Mouse (Mus musculus): ENCODE results near the gene Thpo. TPM values are rescaled to one million over a fixed set of nuclear protein-coding genes. Genes with fewer than 3 reads are reported as not detected.

Gene Thpo
- total and polyA plus RNA-seq, 2 experiments from 2014 or later, result 1.0 to 1.6 TPM

DNA sequence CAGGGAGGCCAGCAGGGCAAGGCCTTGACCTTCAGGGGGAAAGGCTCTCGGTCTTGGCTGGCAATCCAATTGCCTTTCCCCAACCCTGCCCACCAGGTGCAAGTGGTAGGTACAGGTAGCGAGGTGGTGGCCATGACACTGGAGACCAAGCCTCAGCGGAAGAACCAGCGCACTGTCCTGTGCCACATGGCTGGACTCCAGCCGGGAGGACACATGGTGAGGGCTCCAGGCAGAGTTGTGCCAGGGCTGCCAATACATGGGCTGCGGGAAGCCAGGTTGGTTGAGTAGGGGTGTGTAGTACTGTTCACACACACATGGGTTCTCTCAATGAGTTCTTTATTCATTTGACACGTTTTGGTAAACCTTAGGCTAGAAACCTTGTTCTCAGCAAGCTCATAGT lies 1.9 kb upstream of the Thpo start:
- Histone ChIP-seq H3K27ac (no peak overlapping the region), H3K9me3 (ENCODE audit: low read length) (no peaks in the 10 kb centered on the region), H3K4me3 (ENCODE audit: low read length) (no peak overlapping the region), H3K9ac (replicated peaks; ENCODE audit: low read length) (no peak overlapping the region), H3K4me1 (ENCODE audit: insufficient read depth, low read length) (peaks cover 4% of the 10 kb centered on the region; the same call in 1 of the 2 replicates), H3K27me3 (ENCODE audit: insufficient read depth, low read length) (no peaks in the 10 kb centered on the region), H3K36me3 (ENCODE audit: insufficient read depth, low read length) (0 out of 2 replicates have a peak, but pooled peaks cover 4% of the 10 kb centered on the region), H3K4me2 (ENCODE audit: low read depth, low read length) (no peak overlapping the region)
- TF ChIP-seq CTCF (IDR thresholded peaks at IDR 0.05; ENCODE audit: low read depth), result no peak
- ATAC-seq (no peak), DNase-seq (ENCODE audit: low spot score) (no peak)
- 85% methylated on average over 7 of the region's 7 CpGs for WGBS

GRCm38 (mm10) chr16:20735651-20736050 lies 1.3 kb upstream of the Thpo start:
- no peak overlapping the region for H3K9ac ChIP-seq (replicated peaks; ENCODE audit: low read length)
- 76% methylated on average over 5 of the region's 5 CpGs for WGBS
- no peak overlapping the region for H3K4me2 ChIP-seq (ENCODE audit: low read depth, low read length)
- H3K9me3 ChIP-seq (ENCODE audit: low read length), result no peaks in the 10 kb centered on the region
- peaks cover 4% of the 10 kb centered on the region; the same call in 1 of the 2 replicates for H3K4me1 ChIP-seq (ENCODE audit: insufficient read depth, low read length)
- H3K27ac ChIP-seq, result no peak overlapping the region
- H3K27me3 ChIP-seq (ENCODE audit: insufficient read depth, low read length), result no peaks in the 10 kb centered on the region
- 0 out of 2 replicates have a peak, but pooled peaks cover 4% of the 10 kb centered on the region for H3K36me3 ChIP-seq (ENCODE audit: insufficient read depth, low read length)
- DNase-seq (ENCODE audit: low spot score) (no peak), ATAC-seq (no peak)
- no peak overlapping the region for H3K4me3 ChIP-seq (ENCODE audit: low read length)
- TF ChIP-seq CTCF (IDR thresholded peaks at IDR 0.05; ENCODE audit: low read depth), result no peak

GRCm38 (mm10) chr16:20732925-20733730 lies 1.2 kb downstream of the Thpo start, which contains the start of gene Chrd:
Gene Chrd, plus strand, starts transcription at chr16:20733127.
- Histone ChIP-seq H3K4me3 (ENCODE audit: low read length) (peak within 1 kb of the TSS; percentile 74), H3K9me3 (ENCODE audit: low read length) (no peaks in the 10 kb centered on the region), H3K4me1 (ENCODE audit: insufficient read depth, low read length) (peaks cover 4% of the 10 kb centered on the region; the same call in 1 of the 2 replicates), H3K4me2 (ENCODE audit: low read depth, low read length) (peak within 1 kb of the TSS; percentile 96), H3K27me3 (ENCODE audit: insufficient read depth, low read length) (no peaks in the 10 kb centered on the region), H3K27ac (peak within 1 kb of the TSS; percentile 85), H3K9ac (replicated peaks; ENCODE audit: low read length) (peak within 1 kb of the TSS; percentile 86), H3K36me3 (ENCODE audit: insufficient read depth, low read length) (0 out of 2 replicates have a peak, but pooled peaks cover 4% of the 10 kb centered on the region)
- ATAC-seq (peak; percentile 80), DNase-seq (ENCODE audit: low spot score) (peak; percentile 73)
- 1% methylated on average over 57 of the region's 70 CpGs for WGBS
- TF ChIP-seq CTCF (IDR thresholded peaks at IDR 0.05; ENCODE audit: low read depth), result no peak

- 0 out of 2 replicates have a peak, but pooled peaks cover 4% of the 10 kb centered on the region for H3K36me3 ChIP-seq (ENCODE audit: insufficient read depth, low read length)
- H3K9ac ChIP-seq (replicated peaks; ENCODE audit: low read length), result peak overlapping the region; percentile 86
- H3K4me2 ChIP-seq (ENCODE audit: low read depth, low read length), result peak overlapping the region; percentile 96
- H3K4me3 ChIP-seq (ENCODE audit: low read length), result peak overlapping the region; percentile 74
- no peaks in the 10 kb centered on the region for H3K9me3 ChIP-seq (ENCODE audit: low read length)
- DNase-seq (ENCODE audit: low spot score), result peak; percentile 45
- H3K4me1 ChIP-seq (ENCODE audit: insufficient read depth, low read length), result peaks cover 4% of the 10 kb centered on the region; the same call in 1 of the 2 replicates
- ATAC-seq, result peak; percentile 50
- H3K27me3 ChIP-seq (ENCODE audit: insufficient read depth, low read length), result no peaks in the 10 kb centered on the region
- WGBS, result under 1% methylated on average over 22 of the region's 30 CpGs
- peak; percentile 36 for TF ChIP-seq CTCF (IDR thresholded peaks at IDR 0.05; ENCODE audit: low read depth)
- H3K27ac ChIP-seq, result peak overlapping the region; percentile 85
These were observed 1.9 kb downstream of the Thpo start for GRCm38 (mm10) chr16:20732251-20732924.

- DNase-seq (ENCODE audit: low spot score) (no peak), ATAC-seq (no peak)
- 68% methylated on average over 5 of the region's 5 CpGs for WGBS
- Histone ChIP-seq H3K9me3 (ENCODE audit: low read length) (no peaks in the 10 kb centered on the region), H3K9ac (replicated peaks; ENCODE audit: low read length) (no peak overlapping the region), H3K27me3 (ENCODE audit: insufficient read depth, low read length) (no peaks in the 10 kb centered on the region), H3K27ac (peak overlapping the region; percentile 85; the same call in 1 of the 2 replicates), H3K4me3 (ENCODE audit: low read length) (no peak overlapping the region), H3K4me1 (ENCODE audit: insufficient read depth, low read length) (peaks cover 4% of the 10 kb centered on the region; the same call in 1 of the 2 replicates), H3K36me3 (ENCODE audit: insufficient read depth, low read length) (0 out of 2 replicates have a peak, but pooled peaks cover 4% of the 10 kb centered on the region), H3K4me2 (ENCODE audit: low read depth, low read length) (no peak overlapping the region)
- no peak for TF ChIP-seq CTCF (IDR thresholded peaks at IDR 0.05; ENCODE audit: low read depth)
These were observed 2.6 kb downstream of the Thpo start for GRCm38 (mm10) chr16:20731688-20732087.

DNA sequence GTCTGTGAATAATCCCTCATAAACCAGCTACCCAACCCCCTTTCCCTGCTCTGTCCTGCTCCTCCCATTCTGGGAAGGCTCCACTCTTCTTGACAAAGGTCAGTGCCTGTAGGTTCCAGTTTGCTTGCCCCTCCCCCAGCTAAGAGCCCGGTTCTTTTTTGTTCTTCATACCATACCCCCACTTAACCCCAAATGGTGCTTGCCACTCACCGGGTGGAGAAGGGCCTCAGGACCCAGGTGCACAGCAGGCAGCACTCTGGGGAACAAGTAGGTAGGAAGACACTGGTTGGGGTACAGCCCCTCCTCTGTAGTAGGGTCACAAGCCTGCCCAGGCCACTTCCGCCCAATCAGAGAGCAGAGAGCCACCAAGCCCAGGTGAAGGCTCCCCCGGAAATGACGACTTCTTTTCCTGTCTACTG lies 4.0 kb downstream of the Thpo start:
- Histone ChIP-seq H3K4me2 (ENCODE audit: low read depth, low read length) (no peak overlapping the region), H3K9ac (replicated peaks; ENCODE audit: low read length) (no peak overlapping the region), H3K4me3 (ENCODE audit: low read length) (no peak overlapping the region), H3K9me3 (ENCODE audit: low read length) (no peaks in the 10 kb centered on the region), H3K27ac (no peak overlapping the region), H3K36me3 (ENCODE audit: insufficient read depth, low read length) (no peaks in the 10 kb centered on the region), H3K27me3 (ENCODE audit: insufficient read depth, low read length) (no peaks in the 10 kb centered on the region), H3K4me1 (ENCODE audit: insufficient read depth, low read length) (peaks cover 4% of the 10 kb centered on the region; the same call in 1 of the 2 replicates)
- no peak for DNase-seq (ENCODE audit: low spot score)
- ATAC-seq, result no peak
- no peak for TF ChIP-seq CTCF (IDR thresholded peaks at IDR 0.05; ENCODE audit: low read depth)
- 46% methylated on average over 5 of the region's 5 CpGs for WGBS
